Mouse (Mus musculus) E14TG2a.4 (cell line): ENCODE data around the gene Ptov1.

Experiments used
- CTCF ChIP-seq: conservative IDR thresholded peaks from 2 replicates; pipeline ENCODE4 v1.5.1; 2014; ENCODE audit warnings: low read length
- NANOG ChIP-seq: IDR thresholded peaks from 2 replicates; pipeline ENCODE4 v1.6.1; 2014; ENCODE audit warnings: borderline replicate concordance, low read length, mixed read lengths

DNA sequence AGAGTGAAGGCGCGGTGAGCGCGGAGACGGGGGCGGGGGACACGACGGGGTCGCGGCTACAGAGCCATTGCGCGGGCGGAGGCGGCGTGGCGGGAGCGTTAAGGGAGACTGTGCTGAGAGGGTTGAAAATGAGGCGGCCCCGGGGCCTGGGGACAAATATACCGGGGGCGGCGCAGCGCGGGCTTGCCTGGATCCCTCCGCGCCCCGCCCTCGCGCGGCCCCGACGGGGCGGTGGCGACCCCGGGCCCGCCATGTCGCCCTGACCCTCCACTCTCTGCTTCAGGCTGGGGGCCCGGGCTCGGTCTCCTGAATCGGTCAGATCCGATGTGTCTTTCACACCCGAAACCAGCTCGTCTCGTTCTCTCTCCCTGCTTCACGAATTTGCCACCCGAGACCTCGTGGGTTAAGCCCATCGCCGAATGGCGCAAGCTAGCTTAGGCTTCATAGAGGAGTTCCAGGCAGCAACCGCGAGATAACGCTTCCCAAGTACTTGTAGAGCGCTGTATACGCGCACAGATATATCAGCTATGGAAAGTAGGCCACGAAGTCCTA lies 53.0 kb downstream of the Ptov1 start, which contains the start of gene Atf5:
- TF ChIP-seq CTCF (no peak), NANOG (no peak)
